Mouse (Mus musculus) CH12.LX (cell line): ENCODE measurements at regions not wholly inside any gene's neighbourhood (a gene's known extent, or its start where the extent isn't known, plus 50 kb on each side); places are given as distances from the start of the nearest gene placed in this dataset.

Source experiments
- DNase-seq: peaks from one replicate; pipeline ENCODE4 v3.0.0-alpha.2; 2013; ENCODE audit errors: extremely low read depth
- H3K27ac ChIP-seq: 2 replicates; pipeline ENCODE4 v1.5.1; 2012; ENCODE audit warnings: low read depth, mild to moderate bottlenecking, control low read depth, moderate library complexity; ENCODE audit not compliant: insufficient read depth
- H3K27me3 ChIP-seq: replicated peaks from 2 replicates; pipeline ENCODE3; 2012; ENCODE audit warnings: inconsistent platforms
- H3K36me3 ChIP-seq, 2 experiments: replicated peaks in 1 of 2; 2 replicates each; pipeline versions ENCODE3 to v1.6.1; 2012; ENCODE audit warnings: inconsistent platforms in 1 of 2, low read length in 1 of 2, mild to moderate bottlenecking in 1 of 2, mixed read lengths in 1 of 2, moderate library complexity in 1 of 2; ENCODE audit not compliant: control insufficient read depth in 1 of 2, insufficient read depth in 1 of 2
- H3K4me1 ChIP-seq, 2 experiments: 2 replicates each; pipeline ENCODE4 v1.6.1; 2012; ENCODE audit warnings: inconsistent platforms in 1 of 2, moderate library complexity in 1 of 2; ENCODE audit not compliant: insufficient read depth in 2 of 2, control insufficient read depth in 1 of 2
- H3K4me2 ChIP-seq: 2 replicates; pipeline ENCODE4 v1.6.1; 2012; ENCODE audit warnings: low read depth, mild to moderate bottlenecking, control low read depth; ENCODE audit not compliant: poor library complexity, insufficient read depth, severe bottlenecking
- H3K4me3 ChIP-seq, 3 experiments: fragments of 150-350 bp in 1 of 3; sonication (generic) in 1 of 3; replicated peaks in 1 of 3; 2 replicates each; pipeline versions ENCODE3 to v1.5.1; 2011 to 2012; ENCODE audit warnings: low read depth in 2 of 3, low read length in 2 of 3, mild to moderate bottlenecking in 2 of 3, moderate library complexity in 2 of 3, control low read depth in 1 of 3, improper control_type of control experiment in 1 of 3, inconsistent platforms in 1 of 3, mixed read lengths in 1 of 3; ENCODE audit not compliant: poor library complexity in 1 of 3
- H3K79me2 ChIP-seq: replicated peaks from 2 replicates; pipeline ENCODE4 v1.6.1; 2012; ENCODE audit warnings: mild to moderate bottlenecking, moderate library complexity; ENCODE audit not compliant: control insufficient read depth, poor library complexity, insufficient read depth, severe bottlenecking; ENCODE audit errors: extremely low read depth
- H3K9ac ChIP-seq: 2 replicates; pipeline ENCODE4 v1.6.1; 2012; ENCODE audit warnings: low read depth, mild to moderate bottlenecking, control low read depth, moderate library complexity; ENCODE audit not compliant: insufficient read depth
- H3K9me3 ChIP-seq: replicated peaks from 2 replicates; pipeline ENCODE3; 2012; ENCODE audit warnings: low read length, inconsistent platforms, mixed read lengths
- E2F4 ChIP-seq: IDR thresholded peaks from 2 replicates; pipeline ENCODE4 v1.6.1; 2011; ENCODE audit warnings: low read depth, low read length, improper control_type of control experiment; ENCODE audit not compliant: insufficient replicate concordance
- ETS1 ChIP-seq: conservative IDR thresholded peaks from 2 replicates; pipeline ENCODE4 v1.6.1; 2012; ENCODE audit warnings: low read depth, mild to moderate bottlenecking, inconsistent platforms, low read length, improper control_type of control experiment, moderate library complexity
- JUN ChIP-seq: IDR thresholded peaks from 2 replicates; pipeline ENCODE4 v1.6.1; 2011; ENCODE audit warnings: low read depth, mild to moderate bottlenecking, low read length, improper control_type of control experiment, moderate library complexity; ENCODE audit not compliant: insufficient read depth
- MAFK ChIP-seq: IDR thresholded peaks from 2 replicates; pipeline ENCODE4 v1.6.1; 2011; ENCODE audit warnings: low read length, improper control_type of control experiment; ENCODE audit not compliant: insufficient replicate concordance
- MAX ChIP-seq: IDR thresholded peaks from 2 replicates; pipeline ENCODE4 v1.6.1; 2011; ENCODE audit warnings: low read length, improper control_type of control experiment
- MAZ ChIP-seq: IDR thresholded peaks from 2 replicates; pipeline ENCODE4 v1.6.1; 2012; ENCODE audit warnings: low read depth, mild to moderate bottlenecking, inconsistent platforms, low read length, improper control_type of control experiment, moderate library complexity
- MXI1 ChIP-seq: IDR thresholded peaks from 2 replicates; pipeline ENCODE4 v1.6.1; 2011; ENCODE audit warnings: mild to moderate bottlenecking, low read depth, low read length, improper control_type of control experiment
- NRF1 ChIP-seq: IDR thresholded peaks from 2 replicates; pipeline ENCODE4 v1.6.1; 2014; ENCODE audit warnings: low read depth, mild to moderate bottlenecking, inconsistent platforms, low read length, improper control_type of control experiment, moderate library complexity
- POLR2A ChIP-seq: IDR thresholded peaks from 2 replicates; pipeline ENCODE4 v1.6.1; 2011; ENCODE audit warnings: low read depth, mild to moderate bottlenecking, improper control_type of control experiment, low read length
- SIN3A ChIP-seq: IDR thresholded peaks from 2 replicates; pipeline ENCODE4 v1.6.1; 2012; ENCODE audit warnings: low read length, improper control_type of control experiment, inconsistent platforms
- SMC3 ChIP-seq: IDR thresholded peaks from 2 replicates; pipeline ENCODE4 v1.6.1; 2011; ENCODE audit warnings: low read depth, low read length, improper control_type of control experiment
- TBP ChIP-seq: conservative IDR thresholded peaks from 2 replicates; pipeline ENCODE4 v1.6.1; 2011; ENCODE audit warnings: low read depth, low read length, improper control_type of control experiment
- UBTF ChIP-seq: IDR thresholded peaks from 2 replicates; pipeline ENCODE4 v1.6.1; 2012; ENCODE audit warnings: low read depth, mild to moderate bottlenecking, inconsistent platforms, low read length, improper control_type of control experiment, moderate library complexity
- USF1 ChIP-seq: IDR thresholded peaks from 2 replicates; pipeline ENCODE4 v1.6.1; 2014; ENCODE audit warnings: low read depth, mild to moderate bottlenecking, inconsistent platforms, low read length, improper control_type of control experiment
- USF2 ChIP-seq: conservative IDR thresholded peaks from 2 replicates; pipeline ENCODE4 v1.6.1; 2011; ENCODE audit warnings: low read depth, low read length, improper control_type of control experiment
- ZC3H11A ChIP-seq: IDR thresholded peaks from 2 replicates; pipeline ENCODE4 v1.6.1; 2012; ENCODE audit warnings: low read depth, mild to moderate bottlenecking, inconsistent platforms, low read length, improper control_type of control experiment
- ZKSCAN1 ChIP-seq: IDR thresholded peaks from 2 replicates; pipeline ENCODE4 v1.6.1; 2012; ENCODE audit warnings: low read depth, inconsistent platforms, low read length, improper control_type of control experiment, borderline replicate concordance
- ZMIZ1 ChIP-seq: IDR thresholded peaks from 2 replicates; pipeline ENCODE4 v1.6.1; 2012; ENCODE audit warnings: low read depth, mild to moderate bottlenecking, inconsistent platforms, low read length, improper control_type of control experiment
- ZNF384 ChIP-seq: IDR thresholded peaks from 2 replicates; pipeline ENCODE4 v1.6.1; 2012; ENCODE audit warnings: low read depth, low read length, improper control_type of control experiment, inconsistent platforms
- dilution Hi-C: fragments of 300-500 bp; cut with MboI; formaldehyde crosslinking; loops from 2 replicates; pipeline ENCODE4 v1.14.3; 2020; ENCODE audit warnings: low sequenced_read_pairs; ENCODE audit not compliant: extremely low pct_unique_long_range_greater_than_20kb, extremely low pct_ligation_motif_present
- in situ Hi-C: fragments of 300-500 bp; cut with MboI; formaldehyde crosslinking; loops from 3 replicates; pipeline ENCODE4 v1.14.3; 2019; ENCODE audit warnings: low sequenced_read_pairs, low pct_ligation_motif_present, low pct_unique_long_range_greater_than_20kb, mixed read lengths

DNA sequence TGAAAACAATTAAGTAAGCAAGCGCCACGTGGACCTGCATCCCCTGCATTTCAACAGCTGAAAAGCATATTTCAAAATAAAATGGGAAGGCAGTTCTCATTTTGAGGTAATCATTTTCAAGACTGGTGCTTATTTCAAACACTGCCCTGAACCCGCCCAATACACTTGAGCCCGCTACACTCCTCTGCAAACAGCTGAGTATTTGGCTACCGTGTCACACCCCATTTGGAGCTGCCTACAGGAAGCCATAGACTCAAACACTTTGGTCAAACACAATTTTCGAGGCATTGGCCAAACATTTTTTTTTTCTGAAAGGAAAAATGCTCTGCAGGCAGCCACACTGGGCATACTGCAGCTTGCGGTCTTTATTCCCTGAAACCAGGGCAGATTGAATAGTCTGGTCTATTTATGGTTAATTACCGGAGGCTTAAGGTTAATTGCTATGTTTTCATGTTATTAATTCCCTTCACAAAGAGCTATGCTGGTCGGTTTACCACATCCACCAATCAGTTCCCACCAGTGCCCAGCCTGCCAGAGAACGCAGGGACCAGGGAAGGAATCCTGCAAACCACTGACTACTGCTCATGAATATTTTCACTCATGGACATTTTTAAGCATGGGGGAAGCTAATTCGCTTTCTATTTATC lies 198.9 kb upstream of the Pde3a start:
- no peak overlapping the region for H3K4me2 ChIP-seq
- no peaks in the 10 kb centered on the region for H3K4me1 ChIP-seq
- H3K27me3 ChIP-seq: no peaks in the 10 kb centered on the region
- TF ChIP-seq MAFK: no peak
- no peak for TF ChIP-seq NRF1
- TF ChIP-seq ZMIZ1: no peak
- TF ChIP-seq ETS1: no peak
- TF ChIP-seq MXI1: no peak
- no peak for TF ChIP-seq USF1
- no peak for TF ChIP-seq MAX
- TF ChIP-seq TBP: no peak
- TF ChIP-seq E2F4: no peak
- no peak overlapping the region for H3K4me3 ChIP-seq
- no peaks in the 10 kb centered on the region for H3K36me3 ChIP-seq
- no peak overlapping the region for H3K27ac ChIP-seq
- no peak for DNase-seq
- in situ Hi-C loops: no loop called here
- dilution Hi-C loops: no loop called here
- no peaks in the 10 kb centered on the region for H3K9me3 ChIP-seq
- no peak overlapping the region for H3K9ac ChIP-seq
- H3K79me2 ChIP-seq: no peaks in the 10 kb centered on the region

DNA sequence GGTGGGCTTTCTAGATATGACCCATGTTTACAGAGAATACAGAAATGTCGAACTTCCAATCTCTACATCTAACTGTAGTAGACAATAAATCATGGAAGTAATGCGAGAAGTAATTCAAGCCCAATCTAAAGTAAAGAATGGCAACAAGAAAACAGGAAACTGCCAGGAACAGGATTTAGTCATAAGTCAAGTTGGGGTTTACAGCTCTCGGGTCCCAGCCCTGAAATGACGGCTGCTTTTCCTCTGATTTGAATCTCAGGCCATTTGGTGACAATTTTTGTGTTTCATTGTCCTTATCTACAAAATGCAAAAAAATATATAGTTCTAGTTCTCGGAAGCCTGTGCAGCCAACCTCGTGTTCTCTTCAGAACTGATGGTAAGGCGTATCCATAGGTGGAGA lies 195.0 kb upstream of the Pde3a start:
- Histone ChIP-seq H3K4me1 (no peaks in the 10 kb centered on the region), H3K36me3 (no peaks in the 10 kb centered on the region), H3K9me3 (no peaks in the 10 kb centered on the region)
- DNase-seq: no peak
- TF ChIP-seq ZC3H11A (no peak), ZKSCAN1 (no peak), USF1 (no peak), POLR2A (no peak), JUN (no peak), MAZ (no peak), SIN3A (no peak), USF2 (no peak), ZNF384 (no peak), SMC3 (no peak), UBTF (no peak)
- TF ChIP-seq, all 38 proteins: peak for 0
- dilution Hi-C loops: no loop called here
- H3K27me3 ChIP-seq: no peaks in the 10 kb centered on the region
- no peak overlapping the region for H3K4me2 ChIP-seq
- no peak overlapping the region for H3K27ac ChIP-seq
- in situ Hi-C loops: no loop called here
- no peak overlapping the region for H3K9ac ChIP-seq
- H3K4me3 ChIP-seq: no peak overlapping the region
- no peaks in the 10 kb centered on the region for H3K79me2 ChIP-seq
